Mouse (Mus musculus) testis, adult 2 months (tissue): Measurements from ENCODE around the gene Kifc5b. TPM values are rescaled to one million over a fixed set of nuclear protein-coding genes. Genes with fewer than 3 reads are reported as not detected.

Source experiments
- H3K27ac ChIP-seq: fragments of 200-500 bp; 2 replicates; pipeline ENCODE4 v1.5.1; 2012; ENCODE audit warnings: low read depth, low read length; ENCODE audit not compliant: control insufficient read depth, insufficient read depth
- H3K27me3 ChIP-seq: fragments of 200-500 bp; 2 replicates; pipeline ENCODE4 v1.6.1; 2012; ENCODE audit warnings: mild to moderate bottlenecking, low read length, moderate library complexity; ENCODE audit not compliant: control insufficient read depth, insufficient read depth
- H3K36me3 ChIP-seq: fragments of 200-500 bp; 2 replicates; pipeline ENCODE4 v1.6.1; 2012; ENCODE audit warnings: mild to moderate bottlenecking, low read length; ENCODE audit not compliant: control insufficient read depth, insufficient read depth
- H3K4me1 ChIP-seq: fragments of 200-500 bp; 2 replicates; pipeline ENCODE4 v1.6.1; 2012; ENCODE audit warnings: low read length; ENCODE audit not compliant: control insufficient read depth, insufficient read depth
- H3K4me3 ChIP-seq: fragments of 200-500 bp; 2 replicates; pipeline ENCODE4 v1.5.1; 2012; ENCODE audit warnings: low read depth, mild to moderate bottlenecking, low read length, moderate library complexity, mixed read lengths; ENCODE audit not compliant: control insufficient read depth
- CTCF ChIP-seq: fragments of 200-500 bp; IDR thresholded peaks from 2 replicates; pipeline ENCODE4 v1.5.1; 2012; ENCODE audit warnings: low read depth, mild to moderate bottlenecking, inconsistent platforms, low read length, moderate library complexity; ENCODE audit not compliant: control insufficient read depth, insufficient read depth, insufficient replicate concordance
- POLR2A ChIP-seq: fragments of 200-500 bp; IDR thresholded peaks from 2 replicates; pipeline ENCODE4 v1.6.1; 2012; ENCODE audit warnings: low read depth, mild to moderate bottlenecking, inconsistent platforms, low read length, moderate library complexity; ENCODE audit not compliant: control insufficient read depth
- polyA plus RNA-seq: library from polyadenylated mRNA; depleted of rRNA; stranded (reverse); fragments of >200 nt; gene quantifications from 2 replicates; pipeline ENCODE4 v1.2.3, GENCODE M21; 2012

The Kifc5b gene
- polyA plus RNA-seq, 1 experiment = 6.5 TPM

- no peaks in the 10 kb centered on the region; the same call in none of the 2 replicates for H3K36me3 ChIP-seq
- H3K27me3 ChIP-seq = no peaks in the 10 kb centered on the region
- TF ChIP-seq POLR2A (no peak), CTCF (no peak)
- H3K4me3 ChIP-seq = no peak overlapping the region
- H3K27ac ChIP-seq = no peak overlapping the region
- no peaks in the 10 kb centered on the region; the same call in 1 of the 2 replicates for H3K4me1 ChIP-seq
These were observed 41.0 kb downstream of the Kifc5b start for GRCm38 (mm10) chr17:26957872-26958271.

- no peaks in the 10 kb centered on the region; the same call in none of the 2 replicates for H3K36me3 ChIP-seq
- no peak for TF ChIP-seq POLR2A
- no peaks in the 10 kb centered on the region; the same call in 1 of the 2 replicates for H3K4me1 ChIP-seq
- H3K4me3 ChIP-seq = no peak overlapping the region
- no peaks in the 10 kb centered on the region for H3K27me3 ChIP-seq
- no peak overlapping the region for H3K27ac ChIP-seq
These were observed 42.0 kb downstream of the Kifc5b start for GRCm38 (mm10) chr17:26958880-26959279.

GRCm38 (mm10) chr17:26959815-26960214 lies 42.9 kb downstream of the Kifc5b start:
- Histone ChIP-seq H3K27ac (no peak overlapping the region), H3K4me3 (no peak overlapping the region), H3K36me3 (no peaks in the 10 kb centered on the region; the same call in none of the 2 replicates), H3K27me3 (no peaks in the 10 kb centered on the region), H3K4me1 (no peaks in the 10 kb centered on the region; the same call in 1 of the 2 replicates)
- no peak for TF ChIP-seq POLR2A
- TF ChIP-seq CTCF = no peak

GRCm38 (mm10) chr17:26961572-26962240 lies 44.8 kb downstream of the Kifc5b start:
- H3K4me3 ChIP-seq = no peak overlapping the region
- H3K27me3 ChIP-seq = no peaks in the 10 kb centered on the region
- no peaks in the 10 kb centered on the region for H3K4me1 ChIP-seq
- H3K36me3 ChIP-seq = no peaks in the 10 kb centered on the region; the same call in none of the 2 replicates
- no peak overlapping the region for H3K27ac ChIP-seq
- no peak for TF ChIP-seq POLR2A
- TF ChIP-seq CTCF = no peak

GRCm38 (mm10) chr17:26966993-26967392 lies 50.1 kb downstream of the Kifc5b start:
- Histone ChIP-seq H3K4me3 (no peak overlapping the region), H3K36me3 (no peaks in the 10 kb centered on the region; the same call in none of the 2 replicates), H3K4me1 (peaks cover 9% of the 10 kb centered on the region), H3K27me3 (no peaks in the 10 kb centered on the region), H3K27ac (no peak overlapping the region)
- TF ChIP-seq POLR2A = no peak
- no peak for TF ChIP-seq CTCF

DNA sequence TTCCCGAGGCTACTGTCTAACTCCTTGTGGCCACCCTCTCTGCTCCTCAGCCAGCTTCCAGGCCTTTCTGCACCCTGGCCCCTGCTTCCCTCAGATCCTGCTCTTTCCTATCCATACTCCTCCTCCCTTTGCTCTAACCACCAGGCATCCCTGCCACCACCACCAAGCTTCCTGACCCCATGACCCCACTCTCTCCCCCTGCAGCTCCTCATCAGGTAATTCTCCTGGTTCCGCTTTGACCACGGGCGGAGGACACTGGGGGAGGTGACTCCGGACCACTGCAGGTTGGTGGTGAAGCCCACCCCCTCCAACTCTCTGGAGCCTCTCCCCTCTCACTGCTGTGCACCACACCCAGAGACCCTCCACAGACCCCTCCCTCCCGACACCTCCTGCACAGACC lies 50.6 kb downstream of the Kifc5b start:
- no peak overlapping the region for H3K27ac ChIP-seq
- no peaks in the 10 kb centered on the region for H3K27me3 ChIP-seq
- no peak overlapping the region for H3K4me3 ChIP-seq
- TF ChIP-seq POLR2A (no peak), CTCF (no peak)
- H3K4me1 ChIP-seq = peaks cover 11% of the 10 kb centered on the region
- H3K36me3 ChIP-seq = no peaks in the 10 kb centered on the region; the same call in 1 of the 2 replicates

DNA sequence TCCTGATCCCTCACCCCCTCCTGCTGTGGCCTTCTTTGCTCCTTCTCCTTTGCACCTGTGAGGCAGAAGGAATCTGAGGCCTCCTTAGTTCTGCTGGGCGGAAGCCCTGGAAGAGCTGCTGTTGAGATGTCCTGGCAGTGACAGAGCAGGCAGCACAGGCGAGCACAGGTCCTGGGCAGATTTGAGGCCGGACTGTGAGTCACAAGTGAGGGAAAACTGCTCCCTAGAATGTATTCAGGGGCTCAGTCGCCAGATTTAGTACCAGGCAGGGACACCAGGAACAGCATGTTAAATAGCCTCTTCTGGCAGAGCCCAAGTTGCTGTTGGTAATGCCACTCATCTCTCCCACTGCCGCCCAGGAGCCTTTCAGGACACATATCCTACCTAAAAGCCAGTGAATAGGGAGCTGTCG lies 51.3 kb downstream of the Kifc5b start:
- no peaks in the 10 kb centered on the region for H3K27me3 ChIP-seq
- peaks cover 11% of the 10 kb centered on the region for H3K4me1 ChIP-seq
- no peaks in the 10 kb centered on the region; the same call in 1 of the 2 replicates for H3K36me3 ChIP-seq
- no peak overlapping the region for H3K27ac ChIP-seq
- TF ChIP-seq CTCF (no peak), POLR2A (no peak)
- H3K4me3 ChIP-seq = no peak overlapping the region
